Mouse (Mus musculus) adrenal gland, postnatal 4 days (tissue): ENCODE data around the gene Lrrc75b. TPM values are rescaled to one million over a fixed set of nuclear protein-coding genes. Genes with fewer than 3 reads are reported as not detected.
"Not testable (repeated sequence)": the region's sequence is repeated elsewhere in the genome, so short reads cannot be mapped to it uniquely, and the experiment has no call there.

Experiments used
- DNase-seq, 2 experiments: peaks; one replicate each; pipeline ENCODE4 v3.0.0; 2021 to 2022; ENCODE audit warnings: low spot score in 2 of 2, mixed read lengths in 2 of 2
- total RNA-seq, 2 experiments: library from RNA; stranded (reverse); gene quantifications; 2 replicates each; pipeline ENCODE4 v1.2.3; 2021

Gene Lrrc75b
- total RNA-seq, 2 experiments from 2014 or later, result 1.8 to 4.0 TPM

GRCm38 (mm10) chr10:75568441-75568840 lies 8.3 kb upstream of the Lrrc75b start:
- DNase-seq, result no peak

- DNase-seq, result no peak
These were observed 7.9 kb upstream of the Lrrc75b start for GRCm38 (mm10) chr10:75568029-75568428.

- DNase-seq, result not testable (repeated sequence)
These were observed 6.6 kb upstream of the Lrrc75b start for GRCm38 (mm10) chr10:75566765-75567164.

GRCm38 (mm10) chr10:75566321-75566720 lies 6.2 kb upstream of the Lrrc75b start:
- no peak for DNase-seq

- no peak for DNase-seq
These were observed 5.8 kb upstream of the Lrrc75b start for GRCm38 (mm10) chr10:75565906-75566305.

GRCm38 (mm10) chr10:75565436-75565835 lies 5.3 kb upstream of the Lrrc75b start:
- no peak for DNase-seq

GRCm38 (mm10) chr10:75564687-75565265 lies 4.6 kb upstream of the Lrrc75b start:
- no peak for DNase-seq

- DNase-seq, result no peak
These were observed 2.5 kb upstream of the Lrrc75b start for GRCm38 (mm10) chr10:75562596-75562995.

GRCm38 (mm10) chr10:75561071-75561654 lies 1.0 kb upstream of the Lrrc75b start, which contains the start of gene Ggt1:
Gene Ggt1 (plus strand): TSS chr10:75561604.
- no peak for DNase-seq

GRCm38 (mm10) chr10:75560549-75560899 lies 394 bp upstream of the Lrrc75b start:
- no peak for DNase-seq

GRCm38 (mm10) chr10:75559041-75559675 lies 972 bp downstream of the Lrrc75b start:
- DNase-seq, result no peak

GRCm38 (mm10) chr10:75558515-75558914 lies 1.6 kb downstream of the Lrrc75b start:
- DNase-seq, result no peak

- no peak for DNase-seq
These were observed 4.1 kb downstream of the Lrrc75b start for GRCm38 (mm10) chr10:75556026-75556425.

GRCm38 (mm10) chr10:75555557-75555956 lies 4.6 kb downstream of the Lrrc75b start:
- DNase-seq, result no peak

- no peak for DNase-seq
These were observed 6.0 kb downstream of the Lrrc75b start for GRCm38 (mm10) chr10:75554090-75554489.

- no peak for DNase-seq
These were observed 7.3 kb downstream of the Lrrc75b start for GRCm38 (mm10) chr10:75552701-75553450.

- no peak for DNase-seq
These were observed 8.0 kb downstream of the Lrrc75b start for GRCm38 (mm10) chr10:75552106-75552505.

GRCm38 (mm10) chr10:75551175-75551574 lies 9.0 kb downstream of the Lrrc75b start:
- no peak for DNase-seq

GRCm38 (mm10) chr10:75549886-75550285 lies 10.2 kb downstream of the Lrrc75b start:
- DNase-seq, result no peak

- DNase-seq, result no peak
These were observed 11.6 kb downstream of the Lrrc75b start for GRCm38 (mm10) chr10:75548486-75548885.

- no peak for DNase-seq
These were observed 12.2 kb downstream of the Lrrc75b start for GRCm38 (mm10) chr10:75547901-75548300.

GRCm38 (mm10) chr10:75536123-75536522 lies 24.0 kb downstream of the Lrrc75b start:
- DNase-seq, result no peak
